Mouse (Mus musculus): ENCODE data around the gene Mfn1. TPM values are rescaled to one million over a fixed set of nuclear protein-coding genes. Genes with fewer than 3 reads are reported as not detected.

The Mfn1 gene
- total RNA-seq, 2 experiments from 2014 or later, result 95.2 to 103 TPM

GRCm38 (mm10) chr3:32527181-32527580 lies 2.1 kb upstream of the Mfn1 start:
- DNase-seq (ENCODE audit: low spot score in 2 of 2), result no peak
- Histone ChIP-seq H3K27ac (no peak overlapping the region), H3K4me3 (no peak overlapping the region)
- no peak for TF ChIP-seq CTCF (conservative IDR thresholded peaks at IDR 0.05)

DNA sequence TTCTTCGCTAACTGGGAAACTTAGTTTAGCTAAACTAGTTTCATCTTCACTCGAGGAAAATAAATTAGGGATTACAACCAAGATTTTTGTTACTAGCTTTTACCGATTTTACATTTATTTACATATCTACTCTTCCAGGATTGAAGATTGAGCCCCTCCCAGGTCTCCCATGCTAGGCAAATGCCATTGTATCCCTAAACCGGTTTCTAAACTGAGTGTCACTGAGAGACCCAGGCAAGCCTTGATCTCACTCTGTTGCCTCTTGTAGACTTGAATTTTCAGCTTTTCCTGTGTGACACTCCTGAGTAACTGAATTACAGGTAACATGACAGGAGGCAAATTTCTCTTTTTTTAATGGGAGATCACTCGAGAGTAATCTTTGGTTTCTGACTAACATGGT lies 776 bp downstream of the Mfn1 start:
- H3K27ac ChIP-seq, result peak overlapping the region; percentile 95
- no peak for TF ChIP-seq CTCF (conservative IDR thresholded peaks at IDR 0.05)
- no peak for DNase-seq (ENCODE audit: low spot score in 2 of 2)
- peak overlapping the region; percentile 63 for H3K4me3 ChIP-seq

GRCm38 (mm10) chr3:32535692-32536091 lies 6.4 kb downstream of the Mfn1 start:
- no peak overlapping the region; the same call in 1 of the 2 replicates for H3K27ac ChIP-seq
- H3K4me3 ChIP-seq, result no peak overlapping the region
- no peak for TF ChIP-seq CTCF (conservative IDR thresholded peaks at IDR 0.05)
- no peak for DNase-seq (ENCODE audit: low spot score in 2 of 2)

- TF ChIP-seq CTCF (conservative IDR thresholded peaks at IDR 0.05), result no peak
- peak overlapping the region; percentile 83 for H3K27ac ChIP-seq
- DNase-seq (ENCODE audit: low spot score in 2 of 2), result peak; percentile 37 to 65
- H3K4me3 ChIP-seq, result peak overlapping the region; percentile 5; the same call in 1 of the 2 replicates
These were observed 8.3 kb downstream of the Mfn1 start for GRCm38 (mm10) chr3:32537556-32537955.

DNA sequence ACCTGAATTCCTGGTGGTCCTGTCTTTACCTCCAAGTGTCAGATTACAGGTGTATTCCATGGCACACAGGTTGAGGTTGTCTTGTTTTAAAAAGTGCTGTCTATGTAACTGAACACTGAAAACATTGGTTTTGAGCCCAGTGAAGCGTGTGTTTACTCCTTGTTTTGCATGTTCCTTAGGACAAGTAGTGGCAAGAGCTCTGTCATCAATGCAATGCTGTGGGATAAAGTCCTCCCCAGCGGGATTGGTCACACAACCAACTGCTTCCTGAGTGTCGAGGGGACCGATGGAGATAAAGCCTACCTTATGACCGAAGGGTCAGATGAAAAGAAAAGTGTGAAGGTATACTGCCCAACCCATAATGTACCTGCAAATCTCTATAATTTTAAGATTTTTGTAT lies 8.8 kb downstream of the Mfn1 start:
- Histone ChIP-seq H3K4me3 (no peak overlapping the region; the same call in 1 of the 2 replicates), H3K27ac (peak overlapping the region; percentile 83)
- no peak for DNase-seq (ENCODE audit: low spot score in 2 of 2)
- no peak for TF ChIP-seq CTCF (conservative IDR thresholded peaks at IDR 0.05)

- DNase-seq (ENCODE audit: low spot score in 2 of 2), result no peak
- Histone ChIP-seq H3K4me3 (no peak overlapping the region), H3K27ac (no peak overlapping the region)
- peak; percentile 66 for TF ChIP-seq CTCF (conservative IDR thresholded peaks at IDR 0.05)
These were observed 23.8 kb downstream of the Mfn1 start for GRCm38 (mm10) chr3:32553061-32553460.

DNA sequence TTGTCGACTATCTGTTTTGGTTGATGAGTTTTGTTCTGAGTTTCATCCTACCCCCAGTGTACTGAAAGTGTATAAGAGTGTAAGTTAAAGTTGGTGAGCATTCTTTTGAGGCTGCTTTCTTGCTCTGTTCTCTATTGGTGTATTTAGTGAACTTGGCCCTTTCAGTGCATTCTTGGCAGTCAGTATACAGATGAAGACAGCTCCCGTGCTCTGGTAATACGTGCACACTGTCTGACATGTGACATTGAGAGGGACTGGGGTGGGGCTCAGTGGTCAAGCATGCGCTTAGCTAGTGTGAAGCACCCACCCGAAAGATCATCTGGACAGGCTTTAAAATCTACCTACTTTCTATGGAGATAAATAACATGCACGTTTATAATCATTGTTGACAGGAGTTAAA lies 34.1 kb downstream of the Mfn1 start:
- Histone ChIP-seq H3K27ac (no peak overlapping the region), H3K4me3 (no peak overlapping the region)
- TF ChIP-seq CTCF (conservative IDR thresholded peaks at IDR 0.05), result no peak
- no peak for DNase-seq (ENCODE audit: low spot score in 2 of 2)

DNA sequence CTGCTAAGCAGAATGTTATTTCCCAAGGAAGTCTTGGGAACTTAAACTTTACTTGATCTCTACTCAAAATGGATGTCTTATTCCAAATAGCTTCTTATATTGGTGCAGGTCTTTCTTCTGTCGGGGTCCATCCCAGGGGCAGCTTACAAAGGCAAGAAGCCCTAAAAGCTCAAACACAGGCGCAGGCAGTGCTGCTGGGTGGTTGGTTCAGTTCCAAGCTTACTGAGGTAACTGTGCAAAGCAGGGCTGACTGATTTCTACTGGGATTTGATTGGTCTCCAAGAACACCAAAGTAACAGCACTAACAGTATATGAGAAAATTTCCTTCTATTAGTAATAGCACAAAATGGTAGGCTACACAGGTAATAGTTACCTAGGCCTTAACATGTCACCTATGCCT lies 43.8 kb downstream of the Mfn1 start:
- no peak overlapping the region for H3K4me3 ChIP-seq
- DNase-seq (ENCODE audit: low spot score in 2 of 2), result no peak
- TF ChIP-seq CTCF (conservative IDR thresholded peaks at IDR 0.05), result no peak

DNA sequence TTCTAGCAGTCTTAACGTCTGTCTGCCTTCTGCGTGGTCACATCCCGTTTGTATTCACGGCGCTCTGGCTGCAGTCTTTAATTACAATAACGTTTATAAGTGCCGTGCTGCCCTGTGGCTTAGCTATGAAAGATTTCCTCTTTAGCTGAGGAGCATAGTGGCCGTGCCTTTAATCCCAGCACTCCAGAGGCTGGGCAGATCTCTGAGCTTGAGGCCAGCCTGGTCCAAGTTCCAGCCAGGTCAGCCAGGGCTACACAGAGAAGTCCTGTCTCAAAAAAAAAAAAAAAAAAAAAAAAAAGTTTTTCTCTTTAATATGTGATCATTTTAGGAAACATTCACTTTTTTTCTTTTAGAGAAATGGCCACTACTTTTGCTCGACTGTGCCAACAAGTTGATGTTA lies 44.6 kb downstream of the Mfn1 start:
- Histone ChIP-seq H3K4me3 (no peak overlapping the region), H3K27ac (no peak overlapping the region)
- no peak for DNase-seq (ENCODE audit: low spot score in 2 of 2)
- TF ChIP-seq CTCF (conservative IDR thresholded peaks at IDR 0.05), result no peak

More for the DNA sequence above, 43.8 kb downstream of the Mfn1 start:
- H3K27ac ChIP-seq, result no peak overlapping the region

DNA sequence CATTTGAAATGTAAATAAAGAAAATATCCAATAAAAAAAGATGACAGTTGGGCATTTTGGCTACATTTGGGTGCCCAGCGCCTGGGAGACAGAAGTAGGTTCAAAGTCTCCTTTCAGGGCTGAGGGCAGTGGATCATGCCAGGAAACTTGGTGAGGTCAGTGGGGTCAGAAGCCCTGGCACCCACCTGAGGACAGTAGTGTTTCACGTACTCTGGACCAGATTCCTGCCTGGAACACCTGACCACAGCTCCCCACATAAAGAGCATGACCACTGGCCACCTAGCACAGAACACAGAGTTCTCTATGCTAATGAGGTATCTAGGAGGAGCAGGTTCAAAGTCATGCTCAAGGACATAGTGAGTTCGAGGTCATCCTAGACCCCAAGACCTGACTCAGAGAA lies 45.9 kb downstream of the Mfn1 start:
- TF ChIP-seq CTCF (conservative IDR thresholded peaks at IDR 0.05), result no peak
- Histone ChIP-seq H3K4me3 (no peak overlapping the region), H3K27ac (no peak overlapping the region)
- no peak for DNase-seq (ENCODE audit: low spot score in 2 of 2)

DNA sequence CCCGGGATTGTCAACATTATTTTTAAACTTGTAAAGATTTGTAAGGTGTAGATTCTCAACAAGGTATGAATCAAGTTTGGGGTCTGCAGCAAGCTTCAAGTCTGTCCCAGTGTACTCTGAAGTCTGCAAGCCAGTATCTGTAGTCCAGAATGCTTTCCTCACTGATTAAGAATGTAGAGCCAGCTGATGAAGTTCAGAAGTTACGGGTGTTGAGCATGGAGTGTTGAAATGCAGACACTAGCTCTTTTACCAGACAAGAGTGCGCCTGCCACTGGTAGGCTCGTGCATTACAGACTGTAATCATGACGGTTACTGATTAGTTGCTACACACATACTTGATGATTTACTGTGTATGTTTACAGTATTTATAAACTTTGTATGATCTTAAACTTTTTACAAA lies 49.5 kb downstream of the Mfn1 start:
- no peak overlapping the region for H3K27ac ChIP-seq
- no peak for DNase-seq (ENCODE audit: low spot score in 2 of 2)
- TF ChIP-seq CTCF (conservative IDR thresholded peaks at IDR 0.05), result no peak
- no peak overlapping the region for H3K4me3 ChIP-seq

DNA sequence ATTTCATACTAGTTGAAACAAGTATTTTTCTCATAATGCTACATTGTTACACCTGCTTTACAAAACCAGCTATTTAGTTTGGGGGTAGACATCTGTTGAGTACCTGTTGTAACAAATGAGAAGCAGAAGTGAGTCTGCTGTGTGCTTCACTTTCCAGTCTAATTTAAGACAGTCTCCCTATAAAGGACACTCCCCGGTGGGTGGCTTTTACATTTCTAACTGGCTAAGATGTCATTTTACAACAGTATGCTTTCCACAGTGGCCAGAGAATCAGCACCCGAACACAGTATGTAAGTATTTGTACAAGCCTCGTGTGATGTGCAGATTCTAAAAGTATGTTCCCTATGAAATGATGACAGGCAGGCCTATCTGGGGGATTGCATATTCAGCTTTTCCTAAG lies 51.5 kb downstream of the Mfn1 start:
- DNase-seq (ENCODE audit: low spot score in 2 of 2), result no peak
- no peak for TF ChIP-seq CTCF (conservative IDR thresholded peaks at IDR 0.05)
- Histone ChIP-seq H3K4me3 (no peak overlapping the region), H3K27ac (no peak overlapping the region)

GRCm38 (mm10) chr3:32581911-32582310 lies 52.6 kb downstream of the Mfn1 start:
- DNase-seq (ENCODE audit: low spot score in 2 of 2), result no peak
- Histone ChIP-seq H3K27ac (no peak overlapping the region), H3K4me3 (no peak overlapping the region)
- TF ChIP-seq CTCF (conservative IDR thresholded peaks at IDR 0.05), result no peak

DNA sequence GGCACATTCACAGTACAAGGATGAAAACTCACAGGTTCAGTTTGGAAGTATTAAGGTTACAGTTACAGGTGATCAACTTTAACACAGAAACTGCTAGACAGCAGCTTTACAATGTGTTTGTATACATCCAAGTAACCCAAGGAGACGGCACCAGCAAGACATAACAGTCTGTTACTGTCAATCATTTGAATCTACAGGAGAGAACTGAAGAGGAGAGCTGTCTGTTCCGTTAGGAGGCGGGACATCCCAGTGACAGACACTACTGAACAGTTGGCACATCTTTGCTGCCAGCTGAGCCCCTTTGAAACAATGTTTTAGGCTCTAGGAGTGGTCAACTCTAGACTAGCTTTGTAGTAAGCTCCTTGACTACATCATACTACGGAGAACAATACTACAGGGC lies 54.2 kb downstream of the Mfn1 start:
- DNase-seq (ENCODE audit: low spot score in 2 of 2), result no peak
- H3K27ac ChIP-seq, result no peak overlapping the region
- H3K4me3 ChIP-seq, result no peak overlapping the region
- TF ChIP-seq CTCF (conservative IDR thresholded peaks at IDR 0.05), result no peak

- Histone ChIP-seq H3K27ac (no peak overlapping the region), H3K4me3 (no peak overlapping the region)
- TF ChIP-seq CTCF (conservative IDR thresholded peaks at IDR 0.05), result peak; percentile 17; the same call in 1 of the 2 replicates
- DNase-seq (ENCODE audit: low spot score in 2 of 2), result no peak
These were observed 57.0 kb downstream of the Mfn1 start for GRCm38 (mm10) chr3:32586274-32586673.

Data from layer of hippocampus, adult 2 months (tissue).